Mouse (Mus musculus) forebrain, embryonic 15.5 days (tissue): ENCODE results near the gene Slfn8. TPM values are rescaled to one million over a fixed set of nuclear protein-coding genes. Genes with fewer than 3 reads are reported as not detected.
"Not testable (repeated sequence)": the region's sequence is repeated elsewhere in the genome, so short reads cannot be mapped to it uniquely, and the experiment has no call there.

ENCODE experiments used
- ATAC-seq: fragments of 200-750 bp; cut with Nextera tagmentation; replicated peaks from 2 replicates; pipeline ENCODE4 v1.8.0; 2017; ENCODE audit warnings: mild to moderate bottlenecking, moderate TSS enrichment, moderate library complexity
- H3K27ac ChIP-seq: fragments of 300-500 bp; sonication (generic); replicated peaks from 2 replicates; pipeline ENCODE4 v1.5.1; 2015; ENCODE audit warnings: mild to moderate bottlenecking, inconsistent platforms
- H3K27me3 ChIP-seq: fragments of 300-500 bp; sonication (generic); 2 replicates; pipeline ENCODE4 v1.6.1; 2015; ENCODE audit warnings: inconsistent platforms
- H3K36me3 ChIP-seq: fragments of 300-500 bp; sonication (generic); 2 replicates; pipeline ENCODE4 v1.6.1; 2015; ENCODE audit warnings: mild to moderate bottlenecking, inconsistent platforms
- H3K4me1 ChIP-seq: fragments of 300-500 bp; sonication (generic); 2 replicates; pipeline ENCODE4 v1.6.1; 2015; ENCODE audit warnings: inconsistent platforms
- H3K4me2 ChIP-seq: fragments of 300-500 bp; sonication (generic); replicated peaks from 2 replicates; pipeline ENCODE4 v1.6.1; 2015; ENCODE audit warnings: mild to moderate bottlenecking, inconsistent platforms
- H3K4me3 ChIP-seq: fragments of 300-500 bp; sonication (generic); 2 replicates; pipeline ENCODE4 v1.5.1; 2015; ENCODE audit warnings: mild to moderate bottlenecking, inconsistent platforms
- H3K9ac ChIP-seq: fragments of 300-500 bp; sonication (generic); replicated peaks from 2 replicates; pipeline ENCODE4 v1.6.1; 2015; ENCODE audit warnings: mild to moderate bottlenecking, inconsistent platforms
- H3K9me3 ChIP-seq: fragments of 300-500 bp; sonication (generic); 2 replicates; pipeline ENCODE4 v1.6.1; 2016; ENCODE audit warnings: inconsistent platforms
- WGBS: fragments of 180-500 bp; shearing (Covaris S2); methylation state at CpG from one replicate; pipeline ENCODE4 v1.1.7; 2015; ENCODE audit warnings: mixed read lengths; 5-methylcytosine and 5-hydroxymethylcytosine counted together
- polyA plus RNA-seq: library from polyadenylated mRNA; unstranded; fragments of >200 nt; fragmentation: Nextera tagmentation; extraction: Ambion mirVana; gene quantifications from 2 replicates; pipeline ENCODE4 v1.2.1, GENCODE M21; 2015

Gene Slfn8
- polyA plus RNA-seq, 1 experiment from 2014 or later = 0.18 TPM

- WGBS = 85% methylated on average over 4 of the region's 4 CpGs
- no peak overlapping the region for H3K9ac ChIP-seq
- no peaks in the 10 kb centered on the region for H3K9me3 ChIP-seq
- H3K4me3 ChIP-seq = no peak overlapping the region
- no peaks in the 10 kb centered on the region for H3K36me3 ChIP-seq
- H3K4me1 ChIP-seq = no peaks in the 10 kb centered on the region
- no peak overlapping the region for H3K4me2 ChIP-seq
- ATAC-seq = no peak
- H3K27ac ChIP-seq = no peak overlapping the region
- no peaks in the 10 kb centered on the region for H3K27me3 ChIP-seq
Observed at GRCm38 (mm10) chr11:83043891-83044290, 23.3 kb upstream of the Slfn8 start.

- Histone ChIP-seq H3K27ac (no peak overlapping the region), H3K27me3 (no peaks in the 10 kb centered on the region), H3K4me2 (no peak overlapping the region), H3K36me3 (no peaks in the 10 kb centered on the region), H3K9me3 (no peaks in the 10 kb centered on the region), H3K4me3 (no peak overlapping the region), H3K9ac (no peak overlapping the region), H3K4me1 (no peaks in the 10 kb centered on the region)
- no peak for ATAC-seq
Observed at GRCm38 (mm10) chr11:83041000-83041399, 20.4 kb upstream of the Slfn8 start.

GRCm38 (mm10) chr11:83040325-83040724, 19.7 kb upstream of the Slfn8 start:
- H3K4me2 ChIP-seq = no peak overlapping the region
- 27% methylated on average over 1 of the region's 1 CpGs for whole genome bisulfite sequencing
- no peak overlapping the region for H3K27ac ChIP-seq
- no peaks in the 10 kb centered on the region for H3K4me1 ChIP-seq
- H3K36me3 ChIP-seq = no peaks in the 10 kb centered on the region
- H3K27me3 ChIP-seq = no peaks in the 10 kb centered on the region
- ATAC-seq = no peak
- H3K4me3 ChIP-seq = no peak overlapping the region
- H3K9ac ChIP-seq = no peak overlapping the region
- H3K9me3 ChIP-seq = no peaks in the 10 kb centered on the region

GRCm38 (mm10) chr11:83039796-83040195, 19.2 kb upstream of the Slfn8 start:
- no peaks in the 10 kb centered on the region for H3K27me3 ChIP-seq
- 14% methylated on average over 19 of the region's 19 CpGs for WGBS
- H3K27ac ChIP-seq = no peak overlapping the region
- no peaks in the 10 kb centered on the region for H3K4me1 ChIP-seq
- ATAC-seq = no peak
- H3K9me3 ChIP-seq = no peaks in the 10 kb centered on the region
- no peaks in the 10 kb centered on the region for H3K36me3 ChIP-seq
- no peak overlapping the region for H3K9ac ChIP-seq
- no peak overlapping the region for H3K4me3 ChIP-seq
- no peak overlapping the region for H3K4me2 ChIP-seq

GRCm38 (mm10) chr11:83039156-83039555, 18.5 kb upstream of the Slfn8 start:
- 73% methylated on average over 1 of the region's 1 CpGs for WGBS
- Histone ChIP-seq H3K4me3 (no peak overlapping the region), H3K9ac (no peak overlapping the region), H3K4me1 (no peaks in the 10 kb centered on the region), H3K4me2 (no peak overlapping the region), H3K36me3 (no peaks in the 10 kb centered on the region), H3K27ac (no peak overlapping the region), H3K27me3 (no peaks in the 10 kb centered on the region), H3K9me3 (no peaks in the 10 kb centered on the region)
- ATAC-seq = no peak

- not testable (repeated sequence) for H3K9me3 ChIP-seq, H3K9ac ChIP-seq, H3K4me2 ChIP-seq, ATAC-seq, H3K4me3 ChIP-seq, H3K4me1 ChIP-seq, H3K36me3 ChIP-seq, H3K27me3 ChIP-seq, H3K27ac ChIP-seq
- WGBS = 88% methylated on average over 3 of the region's 3 CpGs
Observed at GRCm38 (mm10) chr11:83038686-83039085, 18.1 kb upstream of the Slfn8 start.

GRCm38 (mm10) chr11:83019561-83020519, 770 bp downstream of the Slfn8 start:
- H3K4me2 ChIP-seq, ATAC-seq, H3K9ac ChIP-seq, H3K27ac ChIP-seq, H3K4me3 ChIP-seq, H3K9me3 ChIP-seq, H3K4me1 ChIP-seq, H3K27me3 ChIP-seq, H3K36me3 ChIP-seq: not testable (repeated sequence)
- WGBS = 82% methylated on average over 18 of the region's 18 CpGs

GRCm38 (mm10) chr11:83016093-83016492, 4.5 kb downstream of the Slfn8 start:
- Histone ChIP-seq H3K36me3 (no peaks in the 10 kb centered on the region), H3K4me3 (no peak overlapping the region), H3K4me1 (no peaks in the 10 kb centered on the region), H3K9me3 (no peaks in the 10 kb centered on the region), H3K27ac (no peak overlapping the region), H3K4me2 (no peak overlapping the region), H3K27me3 (no peaks in the 10 kb centered on the region), H3K9ac (no peak overlapping the region)
- no peak for ATAC-seq

- WGBS = 94% methylated on average over 1 of the region's 1 CpGs
- H3K4me2 ChIP-seq = no peak overlapping the region
Observed at GRCm38 (mm10) chr11:83013356-83013755, 7.3 kb downstream of the Slfn8 start.

GRCm38 (mm10) chr11:82991469-82992166, 29.0 kb downstream of the Slfn8 start, which contains the start of gene Slfn9:
Slfn9 (minus strand) TSS chr11:82991830.
- no peak for ATAC-seq
- peak within 1 kb of the TSS; percentile 22 for H3K9ac ChIP-seq
- H3K4me1 ChIP-seq = peaks cover 15% of the 10 kb centered on the region
- no peaks in the 10 kb centered on the region for H3K36me3 ChIP-seq
- 5% methylated on average over 14 of the region's 14 CpGs for WGBS
- peak within 1 kb of the TSS; percentile 63 for H3K4me2 ChIP-seq
- H3K27ac ChIP-seq = no peak within 1 kb of the TSS
- no peaks in the 10 kb centered on the region for H3K27me3 ChIP-seq
- H3K4me3 ChIP-seq = peak within 1 kb of the TSS; percentile 38
- no peaks in the 10 kb centered on the region for H3K9me3 ChIP-seq

More at GRCm38 (mm10) chr11:83013356-83013755, 7.3 kb downstream of the Slfn8 start:
- Histone ChIP-seq H3K9me3 (no peaks in the 10 kb centered on the region), H3K4me3 (no peak overlapping the region), H3K9ac (no peak overlapping the region), H3K27me3 (no peaks in the 10 kb centered on the region), H3K36me3 (no peaks in the 10 kb centered on the region), H3K27ac (no peak overlapping the region), H3K4me1 (no peaks in the 10 kb centered on the region)
- no peak for ATAC-seq

GRCm38 (mm10) chr11:82990612-82991385, 29.8 kb downstream of the Slfn8 start:
- not testable (repeated sequence) for H3K27me3 ChIP-seq, H3K27ac ChIP-seq, H3K36me3 ChIP-seq, H3K9me3 ChIP-seq
- Histone ChIP-seq H3K4me3 (peak overlapping the region; percentile 38), H3K9ac (peak overlapping the region; percentile 22), H3K4me1 (peaks cover 15% of the 10 kb centered on the region), H3K4me2 (peak overlapping the region; percentile 63)
- 0 out of 2 replicates have a peak, but pooled peaks have one; percentile 38 for ATAC-seq
- 12% methylated on average over 19 of the region's 19 CpGs for WGBS

- no peak overlapping the region for H3K27ac ChIP-seq
- no peak for ATAC-seq
- WGBS = 56% methylated on average over 12 of the region's 12 CpGs
- H3K4me3 ChIP-seq = no peak overlapping the region
- no peak overlapping the region for H3K9ac ChIP-seq
- H3K36me3 ChIP-seq = no peaks in the 10 kb centered on the region
- H3K4me2 ChIP-seq = 0 out of 2 replicates have a peak overlapping the region, but pooled peaks have one; percentile 18
- no peaks in the 10 kb centered on the region for H3K27me3 ChIP-seq
- H3K4me1 ChIP-seq = peaks cover 15% of the 10 kb centered on the region
- H3K9me3 ChIP-seq = no peaks in the 10 kb centered on the region
Observed at GRCm38 (mm10) chr11:82989357-82989756, 31.3 kb downstream of the Slfn8 start.
